Mouse (Mus musculus): ENCODE results near the gene Rubcn. TPM values are rescaled to one million over a fixed set of nuclear protein-coding genes. Genes with fewer than 3 reads are reported as not detected.
"Not testable (repeated sequence)": the region's sequence is repeated elsewhere in the genome, so short reads cannot be mapped to it uniquely, and the experiment has no call there.

Rubcn gene
- polyA plus RNA-seq, 1 experiment from 2014 or later: 11.0 TPM

GRCm38 (mm10) chr16:32876831-32877230, 735 bp downstream of the Rubcn start:
- H3K27ac ChIP-seq (ENCODE audit: low read depth, low read length): no peak overlapping the region
- H3K4me3 ChIP-seq (ENCODE audit: low read depth, low read length): peak overlapping the region; percentile 95
- no peaks in the 10 kb centered on the region for H3K36me3 ChIP-seq (ENCODE audit: control insufficient read depth, insufficient read depth, low read length)
- ATAC-seq (replicated peaks; ENCODE audit: low FRiP score): no peak
- H3K27me3 ChIP-seq (replicated peaks; ENCODE audit: control insufficient read depth, insufficient read depth, low read length): no peaks in the 10 kb centered on the region
- 31% methylated on average over 9 of the region's 9 CpGs for WGBS
- no peak for DNase-seq (ENCODE audit: low spot score)
- H3K4me2 ChIP-seq: peak overlapping the region; percentile 93
- H3K9me3 ChIP-seq (ENCODE audit: control insufficient read depth, low read length): no peaks in the 10 kb centered on the region
- H3K4me1 ChIP-seq (replicated peaks; ENCODE audit: control insufficient read depth, insufficient read depth, low read length): peaks cover 9% of the 10 kb centered on the region
- H3K9ac ChIP-seq (ENCODE audit: low read depth, low read length): peak overlapping the region; percentile 84; the same call in 1 of the 2 replicates

- ATAC-seq (replicated peaks; ENCODE audit: low FRiP score): no peak
- H3K27me3 ChIP-seq (replicated peaks; ENCODE audit: control insufficient read depth, insufficient read depth, low read length): no peaks in the 10 kb centered on the region
- no peak overlapping the region for H3K9ac ChIP-seq (ENCODE audit: low read depth, low read length)
- no peak for DNase-seq (ENCODE audit: low spot score)
- H3K27ac ChIP-seq (ENCODE audit: low read depth, low read length): no peak overlapping the region
- no peaks in the 10 kb centered on the region for H3K9me3 ChIP-seq (ENCODE audit: control insufficient read depth, low read length)
- peaks cover 9% of the 10 kb centered on the region for H3K4me1 ChIP-seq (replicated peaks; ENCODE audit: control insufficient read depth, insufficient read depth, low read length)
- 82% methylated on average over 3 of the region's 3 CpGs for WGBS
- H3K36me3 ChIP-seq (ENCODE audit: control insufficient read depth, insufficient read depth, low read length): no peaks in the 10 kb centered on the region
- no peak overlapping the region for H3K4me3 ChIP-seq (ENCODE audit: low read depth, low read length)
- no peak overlapping the region; the same call in 1 of the 2 replicates for H3K4me2 ChIP-seq
Measured at GRCm38 (mm10) chr16:32875847-32876246, 1.7 kb downstream of the Rubcn start.

GRCm38 (mm10) chr16:32875281-32875680, 2.3 kb downstream of the Rubcn start:
- H3K36me3 ChIP-seq (ENCODE audit: control insufficient read depth, insufficient read depth, low read length); H3K27ac ChIP-seq (ENCODE audit: low read depth, low read length); H3K4me2 ChIP-seq; H3K27me3 ChIP-seq (replicated peaks; ENCODE audit: control insufficient read depth, insufficient read depth, low read length); H3K4me1 ChIP-seq (replicated peaks; ENCODE audit: control insufficient read depth, insufficient read depth, low read length); DNase-seq (ENCODE audit: low spot score); ATAC-seq (replicated peaks; ENCODE audit: low FRiP score); H3K9me3 ChIP-seq (ENCODE audit: control insufficient read depth, low read length); H3K9ac ChIP-seq (ENCODE audit: low read depth, low read length); H3K4me3 ChIP-seq (ENCODE audit: low read depth, low read length): not testable (repeated sequence)
- 55% methylated on average over 1 of the region's 1 CpGs for WGBS

- no peak overlapping the region for H3K27ac ChIP-seq (ENCODE audit: low read depth, low read length)
- 53% methylated on average over 3 of the region's 3 CpGs for WGBS
Measured at GRCm38 (mm10) chr16:32873366-32873765, 4.2 kb downstream of the Rubcn start.

GRCm38 (mm10) chr16:32870231-32870630, 7.3 kb downstream of the Rubcn start:
- no peak for DNase-seq (ENCODE audit: low spot score)
- ATAC-seq (replicated peaks; ENCODE audit: low FRiP score): no peak
- Histone ChIP-seq H3K9ac (ENCODE audit: low read depth, low read length) (no peak overlapping the region), H3K27ac (ENCODE audit: low read depth, low read length) (no peak overlapping the region), H3K9me3 (ENCODE audit: control insufficient read depth, low read length) (no peaks in the 10 kb centered on the region), H3K4me3 (ENCODE audit: low read depth, low read length) (no peak overlapping the region), H3K4me1 (replicated peaks; ENCODE audit: control insufficient read depth, insufficient read depth, low read length) (peaks cover 7% of the 10 kb centered on the region; the same call in 1 of the 2 replicates), H3K4me2 (no peak overlapping the region), H3K36me3 (ENCODE audit: control insufficient read depth, insufficient read depth, low read length) (no peaks in the 10 kb centered on the region), H3K27me3 (replicated peaks; ENCODE audit: control insufficient read depth, insufficient read depth, low read length) (no peaks in the 10 kb centered on the region)
- WGBS: 65% methylated on average over 5 of the region's 5 CpGs

More at GRCm38 (mm10) chr16:32873366-32873765, 4.2 kb downstream of the Rubcn start:
- ATAC-seq (replicated peaks; ENCODE audit: low FRiP score) (no peak), DNase-seq (ENCODE audit: low spot score) (no peak)
- Histone ChIP-seq H3K9me3 (ENCODE audit: control insufficient read depth, low read length) (no peaks in the 10 kb centered on the region), H3K4me2 (no peak overlapping the region), H3K4me3 (ENCODE audit: low read depth, low read length) (no peak overlapping the region), H3K4me1 (replicated peaks; ENCODE audit: control insufficient read depth, insufficient read depth, low read length) (no peaks in the 10 kb centered on the region; the same call in 1 of the 2 replicates), H3K27me3 (replicated peaks; ENCODE audit: control insufficient read depth, insufficient read depth, low read length) (no peaks in the 10 kb centered on the region), H3K36me3 (ENCODE audit: control insufficient read depth, insufficient read depth, low read length) (no peaks in the 10 kb centered on the region), H3K9ac (ENCODE audit: low read depth, low read length) (no peak overlapping the region)

GRCm38 (mm10) chr16:32867919-32868552, 9.5 kb downstream of the Rubcn start:
- H3K4me2 ChIP-seq: peak overlapping the region; percentile 91
- ATAC-seq (replicated peaks; ENCODE audit: low FRiP score): peak; percentile 98
- H3K36me3 ChIP-seq (ENCODE audit: control insufficient read depth, insufficient read depth, low read length): no peaks in the 10 kb centered on the region
- H3K4me1 ChIP-seq (replicated peaks; ENCODE audit: control insufficient read depth, insufficient read depth, low read length): peaks cover 7% of the 10 kb centered on the region; the same call in 1 of the 2 replicates
- peak; percentile 86 for DNase-seq (ENCODE audit: low spot score)
- H3K9me3 ChIP-seq (ENCODE audit: control insufficient read depth, low read length): no peaks in the 10 kb centered on the region
- no peaks in the 10 kb centered on the region for H3K27me3 ChIP-seq (replicated peaks; ENCODE audit: control insufficient read depth, insufficient read depth, low read length)
- peak overlapping the region; percentile 87 for H3K4me3 ChIP-seq (ENCODE audit: low read depth, low read length)
- H3K27ac ChIP-seq (ENCODE audit: low read depth, low read length): 0 out of 2 replicates have a peak overlapping the region, but pooled peaks have one; percentile 32
- H3K9ac ChIP-seq (ENCODE audit: low read depth, low read length): peak overlapping the region; percentile 74
- under 1% methylated on average over 35 of the region's 35 CpGs for WGBS

GRCm38 (mm10) chr16:32866713-32867112, 10.9 kb downstream of the Rubcn start:
- peaks cover 7% of the 10 kb centered on the region; the same call in 1 of the 2 replicates for H3K4me1 ChIP-seq (replicated peaks; ENCODE audit: control insufficient read depth, insufficient read depth, low read length)
- DNase-seq (ENCODE audit: low spot score) (no peak), ATAC-seq (replicated peaks; ENCODE audit: low FRiP score) (no peak)
- no peak overlapping the region for H3K27ac ChIP-seq (ENCODE audit: low read depth, low read length)
- 85% methylated on average over 5 of the region's 5 CpGs for WGBS
- H3K9ac ChIP-seq (ENCODE audit: low read depth, low read length): no peak overlapping the region
- peak overlapping the region; percentile 91 for H3K4me2 ChIP-seq
- H3K27me3 ChIP-seq (replicated peaks; ENCODE audit: control insufficient read depth, insufficient read depth, low read length): no peaks in the 10 kb centered on the region
- no peaks in the 10 kb centered on the region for H3K36me3 ChIP-seq (ENCODE audit: control insufficient read depth, insufficient read depth, low read length)
- no peak overlapping the region for H3K4me3 ChIP-seq (ENCODE audit: low read depth, low read length)
- H3K9me3 ChIP-seq (ENCODE audit: control insufficient read depth, low read length): no peaks in the 10 kb centered on the region

- no peak overlapping the region for H3K4me2 ChIP-seq
- no peak for ATAC-seq (replicated peaks; ENCODE audit: low FRiP score)
- H3K4me3 ChIP-seq (ENCODE audit: low read depth, low read length): no peak overlapping the region
Measured at GRCm38 (mm10) chr16:32865401-32865800, 12.2 kb downstream of the Rubcn start.

GRCm38 (mm10) chr16:32861813-32862385, 15.7 kb downstream of the Rubcn start:
- no peaks in the 10 kb centered on the region for H3K27me3 ChIP-seq (replicated peaks; ENCODE audit: control insufficient read depth, insufficient read depth, low read length)
- no peak overlapping the region for H3K9ac ChIP-seq (ENCODE audit: low read depth, low read length)
- no peak overlapping the region for H3K4me2 ChIP-seq
- no peaks in the 10 kb centered on the region for H3K4me1 ChIP-seq (replicated peaks; ENCODE audit: control insufficient read depth, insufficient read depth, low read length)
- H3K4me3 ChIP-seq (ENCODE audit: low read depth, low read length): no peak overlapping the region
- no peak overlapping the region for H3K27ac ChIP-seq (ENCODE audit: low read depth, low read length)
- no peaks in the 10 kb centered on the region for H3K36me3 ChIP-seq (ENCODE audit: control insufficient read depth, insufficient read depth, low read length)
- DNase-seq (ENCODE audit: low spot score) (no peak), ATAC-seq (replicated peaks; ENCODE audit: low FRiP score) (no peak)
- WGBS: 92% methylated on average over 3 of the region's 3 CpGs
- no peaks in the 10 kb centered on the region for H3K9me3 ChIP-seq (ENCODE audit: control insufficient read depth, low read length)

More at GRCm38 (mm10) chr16:32865401-32865800, 12.2 kb downstream of the Rubcn start:
- Histone ChIP-seq H3K27ac (ENCODE audit: low read depth, low read length) (no peak overlapping the region), H3K9me3 (ENCODE audit: control insufficient read depth, low read length) (no peaks in the 10 kb centered on the region), H3K27me3 (replicated peaks; ENCODE audit: control insufficient read depth, insufficient read depth, low read length) (no peaks in the 10 kb centered on the region), H3K4me1 (replicated peaks; ENCODE audit: control insufficient read depth, insufficient read depth, low read length) (peaks cover 7% of the 10 kb centered on the region; the same call in 1 of the 2 replicates), H3K9ac (ENCODE audit: low read depth, low read length) (no peak overlapping the region), H3K36me3 (ENCODE audit: control insufficient read depth, insufficient read depth, low read length) (no peaks in the 10 kb centered on the region)
- 88% methylated on average over 4 of the region's 4 CpGs for WGBS
- DNase-seq (ENCODE audit: low spot score): no peak
